Mouse (Mus musculus): ENCODE data around the gene Adam20. TPM values are rescaled to one million over a fixed set of nuclear protein-coding genes. Genes with fewer than 3 reads are reported as not detected.
"Not testable (repeated sequence)": the region's sequence is repeated elsewhere in the genome, so short reads cannot be mapped to it uniquely, and the experiment has no call there.

The Adam20 gene
- not detected in 2 replicates for total RNA-seq (2017)

DNA sequence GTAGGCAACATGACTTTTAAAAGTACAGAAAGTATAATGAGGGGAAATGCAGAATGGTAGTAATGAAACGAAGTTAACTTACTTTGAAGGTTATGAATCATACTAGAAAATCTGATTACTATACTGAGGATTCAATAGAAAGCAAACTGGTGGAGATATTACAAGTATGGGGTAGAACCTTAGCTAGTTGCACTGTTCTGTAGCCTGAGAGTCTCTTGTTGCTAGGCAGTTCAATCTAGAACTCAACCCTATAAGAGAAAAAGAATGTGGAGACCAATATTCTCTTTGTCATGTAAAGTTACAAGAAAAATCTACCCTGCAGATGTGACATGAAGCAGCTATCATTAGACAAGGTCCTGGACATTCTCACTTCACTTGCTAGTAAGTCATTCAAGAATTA, at the start of gene Adam20:
Adam20 (plus strand) TSS at position 301 of the 400 bp plus-strand sequence.
- ATAC-seq (replicated peaks in 1 of 2; ENCODE audit: insufficient read depth in 1 of 2, low FRiP score in 2 of 2, low TSS enrichment in 1 of 2, low read depth in 1 of 2, poor library complexity in 2 of 2, severe bottlenecking in 2 of 2) = not testable (repeated sequence)

- ATAC-seq (replicated peaks in 1 of 2; ENCODE audit: insufficient read depth in 1 of 2, low FRiP score in 2 of 2, low TSS enrichment in 1 of 2, low read depth in 1 of 2, poor library complexity in 2 of 2, severe bottlenecking in 2 of 2) = not testable (repeated sequence)
Observed at GRCm38 (mm10) chr8:40751908-40752307, 41.2 kb upstream of the Adam20 start, which contains the start of gene Adam25. Gene Adam25, plus strand, starts transcription at chr8:40752208.

DNA sequence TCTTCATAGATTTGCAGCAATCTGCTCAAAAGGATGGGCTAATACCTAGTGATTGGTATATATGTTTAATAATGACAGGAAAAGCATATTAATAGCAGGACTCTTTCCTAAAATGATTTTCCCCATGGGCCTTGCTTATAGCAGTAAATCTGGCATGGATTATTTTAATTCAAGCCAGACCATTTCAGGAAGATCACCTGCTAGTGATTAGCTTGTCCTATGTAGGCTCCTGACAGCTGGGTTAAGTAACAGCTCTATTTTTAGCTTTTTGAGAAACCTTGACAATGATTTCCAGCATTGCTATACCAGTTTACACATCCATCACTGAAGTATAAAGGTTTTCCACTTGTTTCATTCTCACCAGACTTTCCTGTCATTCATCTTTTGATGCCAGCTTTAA, 9.8 kb upstream of the Adam20 start:
- no peak for ATAC-seq (replicated peaks in 1 of 2; ENCODE audit: insufficient read depth in 1 of 2, low FRiP score in 2 of 2, low TSS enrichment in 1 of 2, low read depth in 1 of 2, poor library complexity in 2 of 2, severe bottlenecking in 2 of 2)

- no peak for ATAC-seq (replicated peaks in 1 of 2; ENCODE audit: insufficient read depth in 1 of 2, low FRiP score in 2 of 2, low TSS enrichment in 1 of 2, low read depth in 1 of 2, poor library complexity in 2 of 2, severe bottlenecking in 2 of 2)
Observed at GRCm38 (mm10) chr8:40803379-40804079, 10.5 kb downstream of the Adam20 start.

Other genes with a start within 250 kb of the Adam20 start
- not detected in 2 replicates for gene Adam24, start 118.2 kb upstream of the Adam20 start, total RNA-seq (2017)
- not detected in 2 replicates for gene Adam25, start 41.1 kb upstream of the Adam20 start, total RNA-seq (2017)
- gene Adam39, start 29.7 kb downstream of the Adam20 start, total RNA-seq (2017) = not detected in 2 replicates